Mouse (Mus musculus) erythroblast, embryonic 14.5 days (primary cell): Measurements from ENCODE around the gene Ctnna3.

Experiments
- GATA1 ChIP-seq: IDR thresholded peaks from 2 replicates; pipeline ENCODE4 v1.6.1; 2012; ENCODE audit warnings: low read length, inconsistent platforms, mixed read lengths
- TAL1 ChIP-seq: IDR thresholded peaks from 3 replicates; pipeline ENCODE4 v1.6.1; 2012; ENCODE audit warnings: low read length, inconsistent platforms, mixed read lengths

DNA sequence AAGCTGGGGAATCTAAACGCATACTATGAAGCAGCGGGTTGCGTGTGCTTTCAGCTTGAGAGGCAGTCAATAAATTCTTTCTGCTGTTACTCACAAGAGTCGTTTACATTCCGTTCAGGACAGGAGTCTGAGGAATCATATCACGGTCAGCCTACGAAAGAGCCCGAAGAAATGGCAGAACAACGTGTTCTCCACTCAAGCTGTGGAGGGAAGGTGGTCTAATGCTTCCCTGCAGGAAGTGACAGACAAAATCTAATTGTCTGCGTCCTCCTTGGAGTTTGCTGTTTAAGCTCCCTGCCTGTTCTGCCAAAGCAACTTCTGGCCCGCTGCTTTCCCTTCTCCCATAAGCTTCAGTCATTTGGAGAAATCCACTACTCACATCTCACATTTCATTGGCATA, 548.2 kb downstream of the Ctnna3 start:
- TF ChIP-seq GATA1 (no peak), TAL1 (no peak)
